Comparison of ENCODE assay signal across 12 mouse cellular contexts in the genomic region with DNA sequence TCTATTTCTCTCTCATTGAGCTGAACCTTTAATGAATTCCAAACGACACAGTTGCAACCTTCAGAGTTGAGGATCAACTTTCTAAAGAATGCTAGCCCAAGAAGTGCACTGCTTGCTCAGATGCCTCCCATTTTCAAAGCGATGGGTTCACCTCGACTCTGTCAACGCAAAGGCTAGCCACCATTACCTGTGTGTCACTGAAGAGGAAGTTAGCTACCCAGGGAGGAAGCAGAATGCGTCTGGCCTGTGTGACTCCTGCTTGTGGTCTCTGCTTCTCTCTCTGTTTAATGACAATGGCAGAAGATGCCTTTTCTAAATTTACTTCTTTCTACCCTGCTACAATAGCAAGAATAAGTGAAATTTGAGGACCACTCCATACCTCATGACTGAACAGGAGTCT. TPM values are rescaled to one million over a fixed set of nuclear protein-coding genes. Genes with fewer than 3 reads are reported as not detected.
DNase-seq lines count a peak whose midpoint lies in the region; ATAC-seq lines count a peak whose summit lies in the region.
"Had no signal": no experiment of that assay in that cellular context is flagged by ENCODE, and none has a peak within 500 bp of the region (broad histone marks: within the 10 kb centered on the region; RNA-seq: fewer than 3 reads in every experiment).

No protein-coding gene starts in this region.

- WGBS in hindbrain, embryonic 10.5 days, result 79% methylated on average over 5 of the region's 5 CpGs

- H3K9me3 ChIP-seq in hindbrain, embryonic 10.5 days, result no peaks in the 10 kb centered on the region
- H3K9me3 ChIP-seq: intestine, embryonic 15.5 days; limb, embryonic 15.5 days had no signal

- ATAC-seq in common myeloid progenitor, adult 5-6 weeks (replicated peaks; ENCODE audit: low read depth, poor library complexity, severe bottlenecking), result peak; percentile 42
- ATAC-seq: forebrain, postnatal 0 days; intestine, embryonic 15.5 days had no signal

- H3K4me3 ChIP-seq in hindbrain, embryonic 10.5 days, result no peak overlapping the region
- H3K4me3 ChIP-seq: intestine, embryonic 15.5 days; limb, embryonic 15.5 days had no signal

- no peaks in the 10 kb centered on the region for H3K27me3 ChIP-seq in hindbrain, embryonic 10.5 days (ENCODE audit: insufficient read depth, poor library complexity, severe bottlenecking)
- H3K27me3 ChIP-seq: intestine, embryonic 15.5 days; limb, embryonic 15.5 days had no signal

- H3K4me1 ChIP-seq in hindbrain, embryonic 10.5 days (replicated peaks), result peaks cover 14% of the 10 kb centered on the region

- peak; percentile 47 for DNase-seq in lung, postnatal 36 days
- DNase-seq in lung, postnatal 14 days, result no peak
- DNase-seq in CD4-positive, CD25-positive, alpha-beta regulatory T cell, adult 2 months (ENCODE audit: low read depth, low spot score), result peak; percentile 74
- DNase-seq in natural killer cell, adult 2 months (ENCODE audit: low spot score in 2 of 2), result peak; percentile 62 to 75
- DNase-seq in right cerebral cortex, adult 18-20 months, result no peak
- no peak for DNase-seq in hindbrain, embryonic 10.5 days (ENCODE audit: low spot score)
- DNase-seq: adrenal gland, postnatal 25 days; cerebellum, adult 11 months; forebrain, postnatal 0 days had no signal

- no peaks in the 10 kb centered on the region for H3K36me3 ChIP-seq in hindbrain, embryonic 10.5 days
- H3K36me3 ChIP-seq: intestine, embryonic 15.5 days; limb, embryonic 15.5 days had no signal

- H3K27ac ChIP-seq in hindbrain, embryonic 10.5 days, result no peak overlapping the region
- H3K27ac ChIP-seq: intestine, embryonic 15.5 days; limb, embryonic 15.5 days had no signal

RNA-seq across cellular contexts. Expression of gene Fli1, which starts 42.6 kb away (rescaled TPM):
- total RNA-seq in common myeloid progenitor, adult 5-6 weeks (2017), result 88.2 and 91.2 TPM in 2 replicates
- polyA plus RNA-seq in hindbrain, embryonic 10.5 days (2016; fragmentation: Nextera tagmentation; extraction: Ambion mirVana), result 23.1 and 26.2 TPM in 2 replicates

Comparison
In these comparisons a context has a peak if more than half of its experiments do, and no peak if none do; other contexts are left out.
1. DNase-seq: peak in lung, postnatal 36 days (single experiment), CD4-positive, CD25-positive, alpha-beta regulatory T cell, adult 2 months (single experiment) and natural killer cell, adult 2 months (2 of 2); none in lung, postnatal 14 days (single experiment), right cerebral cortex, adult 18-20 months (single experiment) and hindbrain, embryonic 10.5 days (single experiment).